In the genomic region with DNA sequence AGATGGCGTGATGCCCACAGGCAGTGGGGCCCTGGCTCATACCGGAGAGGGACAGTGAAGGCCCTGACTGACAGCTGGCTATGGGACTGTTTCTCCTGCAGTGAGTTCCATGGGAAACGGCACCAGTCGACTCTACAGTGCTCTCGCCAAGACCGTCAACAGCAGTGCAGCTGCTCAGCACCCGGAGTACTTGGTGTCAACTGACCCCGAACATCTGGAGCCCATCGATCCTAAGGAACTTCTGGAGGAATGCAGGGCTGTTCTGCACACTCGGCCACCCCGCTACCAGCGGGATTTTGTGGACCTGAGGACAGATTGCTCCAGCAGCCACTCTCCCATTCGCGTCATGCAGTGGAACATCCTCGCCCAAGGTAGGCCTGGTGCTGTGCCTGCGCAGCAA, we compare ENCODE assay signal across 8 mouse cellular contexts. TPM values are rescaled to one million over a fixed set of nuclear protein-coding genes. Genes with fewer than 3 reads are reported as not detected.
DNase-seq lines count a peak whose midpoint lies in the region; ATAC-seq and TF ChIP-seq lines count a peak whose summit lies in the region.

No protein-coding gene starts in this region.

- 91% methylated on average over 16 of the region's 16 CpGs for WGBS in forebrain, embryonic 12.5 days
- 92% methylated on average over 16 of the region's 16 CpGs for WGBS in forebrain, embryonic 13.5 days
- 69% methylated on average over 16 of the region's 16 CpGs for WGBS in lung, adult 2 months
- 57% methylated on average over 16 of the region's 16 CpGs for WGBS in limb, embryonic 14.5 days

- no peak overlapping the region for H3K4me3 ChIP-seq in forebrain, embryonic 12.5 days (replicated peaks)
- no peak overlapping the region for H3K4me3 ChIP-seq in forebrain, embryonic 13.5 days
- no peak overlapping the region for H3K4me3 ChIP-seq in lung, adult 2 months (replicated peaks; ENCODE audit: extremely low read depth, low read depth, low read length)
- no peak overlapping the region for H3K4me3 ChIP-seq in limb, embryonic 14.5 days (replicated peaks; ENCODE audit: low read length)

- no peak for TF ChIP-seq CTCF in lung, adult 2 months (IDR thresholded peaks at IDR 0.05; ENCODE audit: insufficient read depth, low read length)

- peak; percentile 31 to 36 for DNase-seq in lung, adult 18-20 months
- DNase-seq in lung, adult 2 months = no peak
- DNase-seq in limb, embryonic 14.5 days (ENCODE audit: low spot score) = peak; percentile 63
- peak; percentile 51 for DNase-seq in testis, postnatal 10 days (ENCODE audit: low spot score)
- no peak for DNase-seq in layer of hippocampus, postnatal 10 days (ENCODE audit: low spot score in 2 of 2)
- no peak for DNase-seq in thymus, adult 18-20 months

- no peak for ATAC-seq in forebrain, embryonic 12.5 days (ENCODE audit: low FRiP score)
- no peak for ATAC-seq in forebrain, embryonic 13.5 days
- peak; percentile 74; the same call in 1 of the 2 replicates for ATAC-seq in limb, embryonic 14.5 days (ENCODE audit: low FRiP score, low read depth)

- no peaks in the 10 kb centered on the region for H3K4me1 ChIP-seq in forebrain, embryonic 12.5 days
- no peaks in the 10 kb centered on the region for H3K4me1 ChIP-seq in forebrain, embryonic 13.5 days
- no peaks in the 10 kb centered on the region for H3K4me1 ChIP-seq in lung, adult 2 months (ENCODE audit: control insufficient read depth, insufficient read depth, low read length)
- H3K4me1 ChIP-seq in limb, embryonic 14.5 days (ENCODE audit: control insufficient read depth, insufficient read depth, low read length) = no peaks in the 10 kb centered on the region

- no peaks in the 10 kb centered on the region for H3K9me3 ChIP-seq in forebrain, embryonic 12.5 days
- no peaks in the 10 kb centered on the region for H3K9me3 ChIP-seq in forebrain, embryonic 13.5 days (replicated peaks)
- no peaks in the 10 kb centered on the region for H3K9me3 ChIP-seq in limb, embryonic 14.5 days (ENCODE audit: control insufficient read depth, low read length)

- no peak overlapping the region for H3K27ac ChIP-seq in forebrain, embryonic 12.5 days
- H3K27ac ChIP-seq in forebrain, embryonic 13.5 days = no peak overlapping the region
- no peak overlapping the region for H3K27ac ChIP-seq in limb, embryonic 14.5 days (replicated peaks; ENCODE audit: low read depth, low read length)

- H3K27me3 ChIP-seq in forebrain, embryonic 12.5 days = no peaks in the 10 kb centered on the region
- H3K27me3 ChIP-seq in forebrain, embryonic 13.5 days = no peaks in the 10 kb centered on the region
- no peaks in the 10 kb centered on the region for H3K27me3 ChIP-seq in limb, embryonic 14.5 days (ENCODE audit: control insufficient read depth, insufficient read depth, low read length)

- TF ChIP-seq POLR2A in lung, adult 2 months (IDR thresholded peaks at IDR 0.05; ENCODE audit: borderline replicate concordance, extremely low read depth, low read depth, low read length) = no peak
- no peak for TF ChIP-seq POLR2A in limb, embryonic 14.5 days (IDR thresholded peaks at IDR 0.05; ENCODE audit: borderline replicate concordance, extremely low read depth, insufficient read depth, insufficient read length)

- peaks cover 43% of the 10 kb centered on the region for H3K36me3 ChIP-seq in forebrain, embryonic 12.5 days (replicated peaks)
- H3K36me3 ChIP-seq in forebrain, embryonic 13.5 days (ENCODE audit: poor library complexity, severe bottlenecking) = peaks cover 47% of the 10 kb centered on the region
- peaks cover 34% of the 10 kb centered on the region for H3K36me3 ChIP-seq in limb, embryonic 14.5 days (ENCODE audit: control insufficient read depth, insufficient read depth, low read length)

- 0 out of 2 replicates have a peak overlapping the region, but pooled peaks have one; percentile 2 for H3K9ac ChIP-seq in forebrain, embryonic 12.5 days
- no peak overlapping the region for H3K9ac ChIP-seq in forebrain, embryonic 13.5 days
- no peak overlapping the region for H3K9ac ChIP-seq in limb, embryonic 14.5 days (ENCODE audit: low read depth, low read length, severe bottlenecking)

- no peak overlapping the region for H3K4me2 ChIP-seq in forebrain, embryonic 12.5 days
- no peak overlapping the region for H3K4me2 ChIP-seq in forebrain, embryonic 13.5 days
- no peak overlapping the region for H3K4me2 ChIP-seq in limb, embryonic 14.5 days (replicated peaks; ENCODE audit: low read depth, low read length, severe bottlenecking)

RNA-seq across cellular contexts. Expression of a gene that starts 23.5 kb away (rescaled TPM):
- 14.9 and 16.4 TPM in 2 replicates for polyA plus RNA-seq in forebrain, embryonic 12.5 days (2016; fragmentation: Nextera tagmentation; extraction: Ambion mirVana)
- polyA plus RNA-seq in forebrain, embryonic 13.5 days (2015; fragmentation: Nextera tagmentation; extraction: Ambion mirVana) = 13.4 and 13.9 TPM in 2 replicates
- 8.2 and 9.9 TPM in 2 replicates for polyA plus RNA-seq in lung, adult 2 months (2012; rRNA removed)
- 18.0 and 23.3 TPM in 2 replicates for polyA plus RNA-seq in limb, embryonic 14.5 days (2012; rRNA removed)
- 10.0 and 11.7 TPM in 2 replicates for polyA plus RNA-seq in limb, embryonic 14.5 days (2014; fragmentation: Nextera tagmentation; extraction: Ambion mirVana)
- 10 to 100 TPM; 52.4 to 53.9 TPM for total RNA-seq in layer of hippocampus, postnatal 10 days (2021)

Comparison
In these comparisons a context has a peak if more than half of its experiments do, and no peak if none do; other contexts are left out.
1. DNase-seq: peak in lung, adult 18-20 months (2 of 2), limb, embryonic 14.5 days (single experiment) and testis, postnatal 10 days (single experiment); none in lung, adult 2 months (single experiment), layer of hippocampus, postnatal 10 days (0 of 2) and thymus, adult 18-20 months (0 of 2).